Mouse (Mus musculus): ENCODE measurements around the gene Krtap4-1. TPM values are rescaled to one million over a fixed set of nuclear protein-coding genes. Genes with fewer than 3 reads are reported as not detected.
"Not testable (repeated sequence)": the region's sequence is repeated elsewhere in the genome, so short reads cannot be mapped to it uniquely, and the experiment has no call there.

Gene Krtap4-1
- polyA plus RNA-seq, 1 experiment from 2014 or later, result not detected

GRCm38 (mm10) chr11:99643635-99644139 lies 15.6 kb upstream of the Krtap4-1 start, which contains the start of gene Krtap4-7:
TSS of gene Krtap4-7 (minus strand) at chr11:99644089.
- 86% methylated on average over 9 of the region's 9 CpGs for WGBS

GRCm38 (mm10) chr11:99640926-99641325 lies 12.9 kb upstream of the Krtap4-1 start:
- no peaks in the 10 kb centered on the region for H3K27me3 ChIP-seq (ENCODE audit: control insufficient read depth, insufficient read depth, low read length)
- H3K36me3 ChIP-seq (ENCODE audit: control insufficient read depth, insufficient read depth, low read length), result no peaks in the 10 kb centered on the region
- no peak overlapping the region for H3K4me2 ChIP-seq (replicated peaks; ENCODE audit: low read depth, low read length)
- no peaks in the 10 kb centered on the region for H3K9me3 ChIP-seq (ENCODE audit: control insufficient read depth, low read depth, low read length)
- no peak overlapping the region for H3K9ac ChIP-seq (replicated peaks; ENCODE audit: low read depth, low read length)
- H3K4me3 ChIP-seq (ENCODE audit: low read depth, low read length), result no peak overlapping the region
- 31% methylated on average over 1 of the region's 1 CpGs for WGBS
- no peaks in the 10 kb centered on the region for H3K4me1 ChIP-seq (ENCODE audit: control insufficient read depth, insufficient read depth, low read length)
- no peak for ATAC-seq (ENCODE audit: insufficient number of reproducible peaks, insufficient read depth, low FRiP score, low read depth)
- no peak overlapping the region for H3K27ac ChIP-seq (ENCODE audit: low read length)

More at GRCm38 (mm10) chr11:99643635-99644139, 15.6 kb upstream of the Krtap4-1 start, which contains the start of gene Krtap4-7:
- H3K9ac ChIP-seq (replicated peaks; ENCODE audit: low read depth, low read length); H3K9me3 ChIP-seq (ENCODE audit: control insufficient read depth, low read depth, low read length); H3K36me3 ChIP-seq (ENCODE audit: control insufficient read depth, insufficient read depth, low read length); H3K4me3 ChIP-seq (ENCODE audit: low read depth, low read length); H3K27me3 ChIP-seq (ENCODE audit: control insufficient read depth, insufficient read depth, low read length); H3K27ac ChIP-seq (ENCODE audit: low read length); H3K4me2 ChIP-seq (replicated peaks; ENCODE audit: low read depth, low read length); H3K4me1 ChIP-seq (ENCODE audit: control insufficient read depth, insufficient read depth, low read length); ATAC-seq (ENCODE audit: insufficient number of reproducible peaks, insufficient read depth, low FRiP score, low read depth): not testable (repeated sequence)

GRCm38 (mm10) chr11:99637086-99637485 lies 9.0 kb upstream of the Krtap4-1 start:
- Histone ChIP-seq H3K27me3 (ENCODE audit: control insufficient read depth, insufficient read depth, low read length) (no peaks in the 10 kb centered on the region), H3K36me3 (ENCODE audit: control insufficient read depth, insufficient read depth, low read length) (no peaks in the 10 kb centered on the region), H3K4me2 (replicated peaks; ENCODE audit: low read depth, low read length) (no peak overlapping the region), H3K4me3 (ENCODE audit: low read depth, low read length) (no peak overlapping the region), H3K4me1 (ENCODE audit: control insufficient read depth, insufficient read depth, low read length) (no peaks in the 10 kb centered on the region), H3K9ac (replicated peaks; ENCODE audit: low read depth, low read length) (no peak overlapping the region), H3K27ac (ENCODE audit: low read length) (no peak overlapping the region), H3K9me3 (ENCODE audit: control insufficient read depth, low read depth, low read length) (no peaks in the 10 kb centered on the region)
- no peak for ATAC-seq (ENCODE audit: insufficient number of reproducible peaks, insufficient read depth, low FRiP score, low read depth)
- 67% methylated on average over 1 of the region's 1 CpGs for WGBS

- Histone ChIP-seq H3K9me3 (ENCODE audit: control insufficient read depth, low read depth, low read length) (no peaks in the 10 kb centered on the region), H3K9ac (replicated peaks; ENCODE audit: low read depth, low read length) (no peak within 1 kb of the TSS), H3K4me3 (ENCODE audit: low read depth, low read length) (no peak within 1 kb of the TSS), H3K27ac (ENCODE audit: low read length) (no peak within 1 kb of the TSS), H3K4me1 (ENCODE audit: control insufficient read depth, insufficient read depth, low read length) (no peaks in the 10 kb centered on the region), H3K27me3 (ENCODE audit: control insufficient read depth, insufficient read depth, low read length) (no peaks in the 10 kb centered on the region), H3K36me3 (ENCODE audit: control insufficient read depth, insufficient read depth, low read length) (no peaks in the 10 kb centered on the region), H3K4me2 (replicated peaks; ENCODE audit: low read depth, low read length) (no peak within 1 kb of the TSS)
- no peak for ATAC-seq (ENCODE audit: insufficient number of reproducible peaks, insufficient read depth, low FRiP score, low read depth)
- WGBS, result 30% methylated on average over 8 of the region's 8 CpGs
Measured at GRCm38 (mm10) chr11:99634653-99635134, 6.7 kb upstream of the Krtap4-1 start, which contains the start of gene Krtap4-2. TSS of gene Krtap4-2 (minus strand) at chr11:99635084.

- Histone ChIP-seq H3K9ac (replicated peaks; ENCODE audit: low read depth, low read length) (no peak overlapping the region), H3K4me2 (replicated peaks; ENCODE audit: low read depth, low read length) (no peak overlapping the region), H3K27me3 (ENCODE audit: control insufficient read depth, insufficient read depth, low read length) (no peaks in the 10 kb centered on the region), H3K4me1 (ENCODE audit: control insufficient read depth, insufficient read depth, low read length) (no peaks in the 10 kb centered on the region), H3K36me3 (ENCODE audit: control insufficient read depth, insufficient read depth, low read length) (no peaks in the 10 kb centered on the region), H3K9me3 (ENCODE audit: control insufficient read depth, low read depth, low read length) (no peaks in the 10 kb centered on the region), H3K4me3 (ENCODE audit: low read depth, low read length) (no peak overlapping the region), H3K27ac (ENCODE audit: low read length) (no peak overlapping the region)
- WGBS, result 72% methylated on average over 2 of the region's 2 CpGs
- no peak for ATAC-seq (ENCODE audit: insufficient number of reproducible peaks, insufficient read depth, low FRiP score, low read depth)
Measured at GRCm38 (mm10) chr11:99633293-99633692, 5.3 kb upstream of the Krtap4-1 start.

GRCm38 (mm10) chr11:99630890-99631289 lies 2.9 kb upstream of the Krtap4-1 start:
- ATAC-seq (ENCODE audit: insufficient number of reproducible peaks, insufficient read depth, low FRiP score, low read depth), result no peak
- H3K9me3 ChIP-seq (ENCODE audit: control insufficient read depth, low read depth, low read length), result no peaks in the 10 kb centered on the region
- no peak overlapping the region for H3K9ac ChIP-seq (replicated peaks; ENCODE audit: low read depth, low read length)
- no peak overlapping the region for H3K4me3 ChIP-seq (ENCODE audit: low read depth, low read length)
- no peak overlapping the region for H3K27ac ChIP-seq (ENCODE audit: low read length)
- H3K4me1 ChIP-seq (ENCODE audit: control insufficient read depth, insufficient read depth, low read length), result no peaks in the 10 kb centered on the region
- no peaks in the 10 kb centered on the region for H3K36me3 ChIP-seq (ENCODE audit: control insufficient read depth, insufficient read depth, low read length)
- H3K27me3 ChIP-seq (ENCODE audit: control insufficient read depth, insufficient read depth, low read length), result no peaks in the 10 kb centered on the region
- 62% methylated on average over 3 of the region's 3 CpGs for WGBS
- no peak overlapping the region for H3K4me2 ChIP-seq (replicated peaks; ENCODE audit: low read depth, low read length)

- Histone ChIP-seq H3K36me3 (ENCODE audit: control insufficient read depth, insufficient read depth, low read length) (no peaks in the 10 kb centered on the region), H3K27me3 (ENCODE audit: control insufficient read depth, insufficient read depth, low read length) (no peaks in the 10 kb centered on the region), H3K4me3 (ENCODE audit: low read depth, low read length) (no peak within 1 kb of the TSS), H3K9ac (replicated peaks; ENCODE audit: low read depth, low read length) (no peak within 1 kb of the TSS), H3K27ac (ENCODE audit: low read length) (no peak within 1 kb of the TSS), H3K4me1 (ENCODE audit: control insufficient read depth, insufficient read depth, low read length) (no peaks in the 10 kb centered on the region), H3K4me2 (replicated peaks; ENCODE audit: low read depth, low read length) (no peak within 1 kb of the TSS), H3K9me3 (ENCODE audit: control insufficient read depth, low read depth, low read length) (no peaks in the 10 kb centered on the region)
- WGBS, result 72% methylated on average over 2 of the region's 2 CpGs
- no peak for ATAC-seq (ENCODE audit: insufficient number of reproducible peaks, insufficient read depth, low FRiP score, low read depth)
Measured at GRCm38 (mm10) chr11:99620335-99620734, 7.7 kb downstream of the Krtap4-1 start, which contains the start of gene Gm11562. TSS of gene Gm11562 (minus strand) at chr11:99620435.

GRCm38 (mm10) chr11:99614796-99615363 lies 13.2 kb downstream of the Krtap4-1 start, which contains the start of gene Krtap2-4:
TSS of gene Krtap2-4 (minus strand) at chr11:99614846.
- H3K4me2 ChIP-seq (replicated peaks; ENCODE audit: low read depth, low read length), result no peak within 1 kb of the TSS
- H3K4me3 ChIP-seq (ENCODE audit: low read depth, low read length), result no peak within 1 kb of the TSS
- WGBS, result 66% methylated on average over 3 of the region's 3 CpGs
- H3K9me3 ChIP-seq (ENCODE audit: control insufficient read depth, low read depth, low read length), result no peaks in the 10 kb centered on the region
- no peak within 1 kb of the TSS for H3K27ac ChIP-seq (ENCODE audit: low read length)
- no peaks in the 10 kb centered on the region for H3K27me3 ChIP-seq (ENCODE audit: control insufficient read depth, insufficient read depth, low read length)
- no peaks in the 10 kb centered on the region for H3K36me3 ChIP-seq (ENCODE audit: control insufficient read depth, insufficient read depth, low read length)
- H3K4me1 ChIP-seq (ENCODE audit: control insufficient read depth, insufficient read depth, low read length), result no peaks in the 10 kb centered on the region
- no peak for ATAC-seq (ENCODE audit: insufficient number of reproducible peaks, insufficient read depth, low FRiP score, low read depth)
- H3K9ac ChIP-seq (replicated peaks; ENCODE audit: low read depth, low read length), result no peak within 1 kb of the TSS

Data from stomach, embryonic 14.5 days (tissue).